Mouse (Mus musculus) heart, adult 9 months (tissue): ENCODE measurements around the gene Gm45753.

ENCODE experiments used
- DNase-seq, 2 experiments: peaks; one replicate each; pipeline ENCODE4 v3.0.0; 2022; ENCODE audit warnings: low spot score in 2 of 2

The Gm45753 gene

DNA sequence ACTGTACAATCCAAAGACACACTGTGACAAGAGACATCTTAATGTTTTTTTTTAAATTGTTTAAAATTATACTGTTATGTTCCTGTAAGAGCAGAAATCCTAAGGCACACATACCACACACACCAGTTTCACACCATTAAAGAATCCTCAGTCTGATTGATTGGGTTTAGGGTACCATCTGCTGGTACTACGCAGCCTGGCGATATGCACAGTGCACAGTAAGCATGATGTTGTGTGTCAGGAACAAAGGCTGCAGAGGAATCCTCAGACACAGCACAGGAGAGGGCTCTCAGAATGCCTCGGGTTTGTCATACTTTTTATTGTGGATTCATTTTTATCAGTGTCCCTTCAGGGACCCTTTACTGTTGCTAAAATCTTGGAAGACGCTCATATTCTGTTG is 33.9 kb downstream of the Gm45753 start:
- DNase-seq: no peak

DNA sequence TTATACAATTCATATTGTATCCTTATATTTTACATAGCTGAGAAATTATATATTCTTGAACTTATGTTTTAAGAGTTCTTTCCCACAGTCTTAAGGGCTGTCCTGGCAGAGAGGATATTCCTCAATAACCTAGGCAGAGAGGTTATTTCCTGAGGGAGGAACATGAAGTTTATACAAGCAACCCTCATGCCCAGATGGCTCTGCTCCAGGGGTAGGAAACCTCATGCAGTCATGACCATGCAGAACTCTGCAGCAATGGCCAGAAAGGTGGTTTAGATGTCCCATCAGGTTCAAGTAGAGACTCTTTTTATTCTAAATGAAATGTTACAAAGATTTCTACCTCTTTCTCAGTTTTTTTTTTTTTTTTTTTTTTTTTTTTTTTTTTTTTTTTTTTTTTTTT is 39.2 kb downstream of the Gm45753 start:
- no peak for DNase-seq

DNA sequence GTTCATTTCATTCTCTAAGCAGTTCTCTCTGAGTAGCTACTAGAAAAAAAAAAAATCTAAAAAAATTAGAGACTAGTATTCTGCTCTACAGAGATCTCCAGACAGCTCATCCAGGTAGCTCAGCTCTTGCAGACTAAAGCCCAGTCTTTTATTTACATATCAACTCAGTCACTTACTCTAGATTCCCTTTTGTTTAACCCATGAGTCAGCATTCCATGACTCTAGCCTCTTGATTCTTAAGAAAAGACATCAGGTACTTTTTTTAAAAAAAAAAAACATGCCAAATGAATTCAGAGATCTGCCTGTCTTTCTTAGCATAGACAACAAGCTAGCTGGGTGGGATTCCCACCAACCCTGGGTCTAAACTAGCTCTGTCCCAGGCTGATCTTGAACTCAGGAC is 39.8 kb downstream of the Gm45753 start:
- no peak for DNase-seq

DNA sequence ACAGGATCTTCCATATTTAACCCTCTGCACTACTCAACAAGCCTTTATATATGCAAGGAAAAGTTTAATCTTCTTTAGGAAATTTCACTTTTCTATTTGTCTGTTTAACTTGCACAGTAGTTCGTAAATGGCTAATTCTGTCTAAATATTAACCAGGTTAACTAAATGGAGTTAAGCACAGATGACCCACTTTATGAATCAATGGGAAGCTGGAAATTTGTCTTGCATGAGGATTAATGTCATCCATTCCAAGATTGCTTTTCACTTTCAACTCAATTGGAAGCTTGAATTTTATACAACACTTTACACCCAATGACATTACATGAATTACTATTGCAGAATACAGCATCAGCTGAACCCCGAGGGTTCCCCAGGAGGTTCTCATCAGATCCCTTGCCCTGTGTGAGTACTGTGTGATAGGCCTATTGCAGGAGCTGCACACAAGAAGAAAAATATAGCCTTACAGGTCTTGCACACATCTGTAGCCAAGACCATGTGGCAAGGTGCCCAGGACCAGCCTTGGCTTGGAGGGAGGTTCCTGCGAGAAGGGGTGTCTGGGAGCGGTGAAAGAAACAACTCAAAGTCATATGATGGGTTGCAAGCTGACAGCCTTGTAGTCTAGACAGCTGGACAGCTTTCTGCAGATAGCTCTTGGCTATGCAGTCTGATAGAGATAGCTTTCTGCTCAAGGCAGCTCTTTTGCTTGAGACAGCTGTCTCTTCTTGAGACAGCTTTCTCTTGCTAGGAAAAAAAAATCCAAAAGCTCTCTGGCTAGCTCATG is 40.5 kb downstream of the Gm45753 start:
- DNase-seq: peak; percentile 20 to 34

DNA sequence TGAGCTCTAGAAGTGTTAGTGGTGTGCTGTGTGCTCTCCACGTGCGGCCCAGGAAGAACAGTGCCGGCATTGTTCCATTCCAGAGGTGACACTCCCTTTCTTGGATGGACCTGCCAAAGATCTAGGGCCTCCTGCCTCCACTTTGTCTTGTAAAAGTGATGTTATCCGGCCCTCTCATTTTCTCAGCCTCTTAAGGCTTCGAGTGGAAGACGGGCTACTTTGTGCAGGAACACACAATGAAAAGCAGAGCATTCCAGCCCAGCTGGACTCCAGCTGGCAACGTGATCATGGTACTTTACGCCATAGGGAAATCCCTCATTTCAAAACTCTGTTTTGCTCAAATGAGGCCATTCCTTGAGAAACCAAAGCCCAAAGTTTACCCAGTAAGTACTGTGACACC is 41.3 kb downstream of the Gm45753 start:
- peak; percentile 7 to 9 for DNase-seq

DNA sequence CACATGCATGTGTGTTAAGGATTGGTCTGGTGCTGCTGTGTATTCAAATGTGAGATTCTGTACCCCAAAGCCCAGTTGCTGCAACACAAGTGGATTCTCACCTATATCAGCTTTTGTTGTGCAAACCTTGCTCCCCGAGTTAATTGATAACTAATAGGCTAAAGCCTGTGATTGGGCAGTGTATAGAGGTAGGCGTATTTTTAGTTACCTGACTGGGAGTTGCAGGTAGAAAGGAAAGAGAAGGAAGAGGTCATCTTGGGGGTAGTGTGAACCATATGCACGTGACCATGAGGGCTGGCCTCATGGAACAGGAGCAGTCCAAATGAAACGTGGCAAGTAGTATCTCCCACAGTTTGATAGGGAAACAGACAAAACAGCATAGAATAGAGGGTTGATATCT is 43.3 kb downstream of the Gm45753 start:
- DNase-seq: no peak

DNA sequence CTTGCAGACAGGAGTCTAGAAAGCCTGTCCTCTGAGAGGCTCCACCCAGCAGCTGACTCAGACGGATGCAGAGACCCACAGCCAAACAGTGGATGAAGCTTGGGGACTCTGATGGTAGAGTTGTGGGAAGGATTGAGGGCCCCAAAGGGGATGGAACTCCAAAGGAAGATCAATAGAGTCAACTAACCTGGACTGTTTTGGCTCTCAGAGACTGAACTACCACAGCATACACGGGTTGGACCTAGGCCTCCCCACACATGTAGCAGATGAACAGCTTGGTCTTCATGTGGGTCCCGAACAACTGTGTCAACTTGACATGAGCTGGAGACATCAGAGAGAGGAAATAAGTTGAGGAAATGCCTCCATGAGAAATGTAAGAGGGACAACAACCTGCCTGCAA is 45.4 kb downstream of the Gm45753 start:
- no peak for DNase-seq

DNA sequence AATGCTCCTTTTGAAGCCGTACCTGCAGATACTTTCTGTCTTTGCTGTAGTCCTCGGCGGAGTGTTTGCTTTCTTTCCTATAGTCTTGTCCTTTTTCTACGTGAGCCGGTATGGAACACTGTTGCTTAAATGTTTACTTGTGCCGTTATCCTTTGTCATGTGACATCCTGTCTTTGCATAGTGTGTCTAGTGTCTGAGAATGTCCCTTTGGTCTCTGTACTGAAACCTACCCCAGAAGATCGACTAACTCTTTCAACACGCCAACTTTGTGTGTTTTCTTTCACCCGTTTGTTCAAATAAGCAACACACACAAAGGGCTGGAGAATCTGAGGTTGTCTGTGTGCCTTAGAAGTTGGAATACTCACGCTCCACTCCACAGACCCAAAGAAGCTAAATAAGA is 46.3 kb downstream of the Gm45753 start, which contains the start of gene F11:
F11 (minus strand) TSS at position 112 of the 400 bp plus-strand sequence.
- no peak for DNase-seq

DNA sequence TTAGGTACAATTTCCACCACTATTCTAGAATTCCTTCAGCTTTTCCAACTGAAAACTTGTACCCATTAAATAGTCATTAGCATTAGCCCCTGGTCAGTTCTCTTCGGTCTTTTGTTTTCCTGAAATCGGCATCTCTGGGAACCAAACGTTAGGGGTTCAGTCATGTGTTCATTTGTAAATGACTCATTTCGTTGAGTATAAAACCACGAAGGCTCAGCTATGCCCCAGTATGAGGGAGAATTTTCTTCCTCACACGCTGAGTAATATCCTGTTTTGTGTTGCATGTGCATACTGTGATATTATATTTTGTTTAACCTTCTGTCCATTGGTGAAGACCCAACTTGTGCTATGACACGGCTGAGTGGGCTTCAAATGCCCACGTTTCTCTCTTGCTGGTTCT is 49.8 kb downstream of the Gm45753 start:
- DNase-seq: no peak

DNA sequence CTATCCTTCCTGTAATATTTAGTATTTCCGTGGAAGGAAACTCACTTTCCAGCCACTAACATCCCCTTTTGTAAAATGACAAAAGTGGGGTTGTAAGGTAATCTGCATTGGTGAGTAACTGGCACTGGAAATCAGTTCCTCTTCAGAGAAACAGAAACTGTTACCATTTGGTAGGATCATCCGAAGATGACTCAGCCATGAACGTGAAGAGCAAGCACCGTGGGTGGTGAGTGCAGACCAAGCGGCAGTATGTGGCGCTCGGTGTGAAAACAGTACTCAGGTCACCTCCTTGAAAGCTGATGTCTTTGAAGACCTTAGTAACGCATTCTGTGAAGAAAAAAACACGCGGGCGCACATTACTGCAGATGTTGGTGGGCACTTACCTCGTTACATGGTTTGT is 53.2 kb downstream of the Gm45753 start:
- DNase-seq: no peak

DNA sequence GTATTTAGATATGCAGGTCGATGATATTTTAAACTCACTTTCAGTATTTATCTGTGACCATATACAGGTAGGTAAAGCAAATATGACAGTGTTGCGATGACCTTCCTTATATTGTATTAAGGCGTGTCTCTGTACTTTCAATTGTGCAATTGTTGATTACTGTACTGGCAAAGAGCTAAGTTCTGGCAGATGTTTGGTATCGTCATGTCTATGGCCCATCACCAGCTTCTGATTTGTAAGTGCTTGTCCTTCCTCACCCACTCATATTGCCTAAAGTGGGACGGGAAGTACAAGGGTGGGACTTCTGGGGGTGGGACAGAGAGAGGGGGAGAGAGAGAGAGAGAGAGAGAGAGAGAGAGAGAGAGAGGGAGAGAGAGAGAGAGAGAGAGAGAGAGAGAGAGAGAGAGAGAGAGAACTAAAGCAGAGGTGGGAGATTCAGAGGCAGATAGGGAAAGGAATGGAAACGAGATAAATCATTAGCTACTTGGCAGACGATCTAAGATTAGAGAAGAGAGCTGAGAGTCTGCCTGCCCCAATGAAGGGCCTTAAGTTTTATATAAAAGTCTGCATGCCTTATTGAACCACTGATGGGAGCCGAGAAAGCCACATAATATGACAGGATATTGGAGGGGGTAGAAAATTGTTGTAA is 53.9 kb downstream of the Gm45753 start:
- DNase-seq: no peak

DNA sequence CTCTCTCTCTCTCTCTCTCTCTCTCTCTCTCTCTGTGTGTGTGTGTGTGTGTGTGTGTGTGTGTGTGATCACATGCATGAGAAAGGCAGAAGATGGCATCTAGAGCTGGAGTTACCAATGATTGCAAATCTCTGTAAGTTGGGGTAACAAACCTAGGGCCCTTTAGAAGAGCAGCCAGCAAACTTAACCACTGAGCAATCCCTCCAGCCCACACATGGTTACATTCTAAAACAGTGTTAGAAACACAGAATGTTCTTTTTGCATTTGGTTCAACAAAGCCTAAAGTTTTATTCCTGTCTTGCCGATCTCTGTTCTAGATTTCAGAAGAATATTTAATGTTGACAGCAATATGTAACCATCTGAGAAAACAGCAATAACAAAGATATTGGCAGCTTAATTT is 54.7 kb downstream of the Gm45753 start:
- DNase-seq: no peak

DNA sequence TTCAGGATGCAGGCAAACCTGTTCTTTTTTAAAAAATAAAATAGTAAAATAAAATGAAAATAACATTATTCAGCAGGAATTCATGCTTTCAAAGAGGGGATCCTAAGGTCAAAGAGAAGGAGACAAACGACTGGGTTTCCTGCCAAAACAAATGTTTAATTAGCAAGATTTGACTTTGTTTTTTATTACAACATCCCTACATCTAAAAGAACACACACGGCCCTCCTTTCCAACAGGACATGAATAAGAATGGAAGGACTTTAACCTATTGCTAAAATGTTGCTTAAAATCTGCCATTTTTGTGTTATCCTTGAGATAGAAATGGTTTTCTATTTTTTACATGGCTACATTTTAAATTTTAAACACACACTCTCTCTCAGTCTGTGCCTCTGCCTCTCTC is 55.2 kb downstream of the Gm45753 start:
- DNase-seq: no peak

DNA sequence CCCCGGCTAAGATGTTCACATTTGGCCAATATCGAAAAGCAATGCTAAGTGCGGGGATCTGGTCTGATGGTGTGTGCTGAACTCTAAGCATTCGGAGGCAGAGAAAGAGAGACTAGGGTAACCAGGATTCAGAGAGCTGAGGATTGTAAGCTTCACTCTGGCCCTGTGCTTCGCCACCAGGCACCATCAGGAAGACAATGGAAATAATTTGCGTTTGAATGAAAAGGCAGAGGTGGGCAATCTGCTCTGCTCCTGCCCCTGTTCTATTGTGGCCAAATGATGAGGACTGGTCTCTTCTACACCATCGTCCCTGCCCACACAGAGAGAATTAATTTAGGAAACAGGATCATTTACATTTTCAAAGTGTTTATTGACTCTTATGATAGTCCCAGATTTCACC is 62.0 kb downstream of the Gm45753 start:
- no peak for DNase-seq

DNA sequence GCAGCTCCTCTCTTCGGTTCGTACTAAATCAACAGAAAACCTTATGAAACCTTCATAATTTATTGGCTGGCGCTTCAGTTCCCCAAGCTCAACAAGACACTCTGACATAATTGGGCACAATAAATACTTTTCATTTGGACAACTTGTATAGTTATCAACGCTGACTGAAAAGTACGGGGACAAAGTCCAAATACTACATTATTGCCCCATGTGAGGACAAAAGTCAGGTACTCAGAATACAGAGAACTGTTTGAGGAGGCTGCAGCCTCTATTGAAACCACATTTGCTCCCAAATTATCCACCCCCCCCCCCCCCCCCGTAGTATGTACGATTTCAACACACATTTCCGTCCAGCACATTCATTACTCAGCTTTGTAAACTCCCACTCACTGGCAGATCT is 68.9 kb downstream of the Gm45753 start:
- DNase-seq: no peak

DNA sequence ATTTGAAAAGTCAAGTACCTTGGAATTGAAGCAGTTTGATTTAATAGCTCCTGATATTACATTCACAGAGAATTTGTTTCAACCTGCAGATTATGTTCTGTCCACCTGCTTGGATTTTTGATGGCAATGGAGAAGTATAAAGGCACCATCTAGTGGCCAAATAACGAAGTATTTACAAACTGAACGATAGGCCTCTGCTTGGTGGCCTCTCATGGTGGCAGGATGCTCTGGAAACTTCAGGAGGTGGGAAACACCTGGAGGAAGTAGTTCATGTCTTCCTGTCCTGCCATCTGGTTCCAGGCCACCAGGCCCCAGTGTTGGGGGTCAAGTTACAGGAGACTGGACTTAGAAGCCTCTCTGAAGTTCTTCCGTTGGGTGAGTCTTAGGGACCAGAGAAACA is 70.0 kb downstream of the Gm45753 start:
- peak in 1 of 2 experiments; percentile 3 for DNase-seq

DNA sequence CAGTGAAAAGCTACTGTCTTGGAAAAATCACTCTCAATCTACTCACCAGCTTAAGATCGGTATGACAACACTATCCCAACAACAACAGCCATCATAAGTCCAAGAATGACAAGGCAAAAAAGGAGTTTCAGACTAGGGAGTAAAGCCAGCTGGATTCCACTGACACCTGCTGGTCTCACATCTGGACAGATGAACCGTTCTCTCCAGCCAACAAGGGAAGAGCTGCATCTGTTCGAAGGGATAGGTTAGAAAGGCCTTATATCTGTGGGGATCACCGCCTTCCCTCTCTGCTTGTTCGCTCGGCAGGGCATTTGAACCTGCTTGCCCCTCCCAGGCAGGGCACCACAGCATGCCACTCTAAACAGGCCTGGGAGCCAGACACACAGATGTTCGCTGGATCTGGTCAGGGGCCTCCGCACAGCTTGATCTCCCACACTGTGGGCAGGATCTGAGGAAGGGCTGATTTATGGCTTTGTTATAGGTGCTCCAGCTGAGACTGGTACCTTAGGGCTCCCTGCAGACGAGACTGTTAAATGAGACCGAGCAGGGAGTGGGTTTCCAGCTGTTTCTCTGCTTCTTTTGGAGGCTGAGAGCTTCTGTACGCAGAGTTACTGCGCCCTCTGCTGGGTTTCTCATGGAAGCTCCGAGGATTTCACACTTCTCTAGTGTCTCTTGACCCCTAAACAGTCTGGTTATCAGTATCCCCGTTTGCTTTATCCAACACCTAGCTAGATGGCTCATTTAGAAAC is 71.9 kb downstream of the Gm45753 start:
- peak in 1 of 2 experiments; percentile 2 for DNase-seq

DNA sequence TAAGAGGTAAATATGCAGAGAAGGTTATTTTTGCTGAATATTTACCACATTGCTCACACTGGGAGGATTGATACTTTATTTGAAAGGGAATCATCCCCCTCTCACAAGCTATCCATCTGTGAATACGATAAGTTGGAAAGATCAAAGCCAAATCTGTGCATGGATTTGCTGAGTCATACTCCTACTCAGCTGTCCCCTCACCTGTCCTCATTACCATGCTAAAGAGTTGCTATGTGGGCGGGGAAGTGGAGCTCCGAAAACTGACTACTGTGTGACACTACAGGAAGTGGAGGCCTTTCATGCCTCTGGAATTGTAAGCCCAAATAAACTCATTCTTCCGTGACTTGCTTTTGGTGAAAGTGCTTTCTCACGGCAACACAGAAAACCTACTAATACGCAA is 73.0 kb downstream of the Gm45753 start:
- no peak for DNase-seq

DNA sequence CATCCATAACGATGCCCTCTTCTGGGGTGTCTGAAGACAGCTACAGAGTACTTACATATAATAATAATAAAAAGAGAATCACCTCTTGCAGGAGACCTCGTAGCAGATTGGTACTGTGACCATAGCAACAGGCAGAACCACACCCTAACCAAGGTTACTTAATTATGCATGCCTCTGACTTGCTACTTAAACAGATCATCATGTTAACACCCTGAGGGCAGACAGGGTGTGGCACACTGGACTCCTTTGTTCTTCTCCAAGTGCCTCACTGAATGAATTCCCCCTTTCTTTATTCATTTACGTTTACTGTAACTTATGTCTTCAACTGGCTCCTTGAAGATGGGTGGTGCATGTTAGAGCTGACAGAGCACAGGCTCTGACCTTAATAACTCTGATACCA is 75.0 kb downstream of the Gm45753 start:
- DNase-seq: no peak
